Mouse (Mus musculus): ENCODE measurements around the gene Rsph14. TPM values are rescaled to one million over a fixed set of nuclear protein-coding genes. Genes with fewer than 3 reads are reported as not detected.

Gene Rsph14
- total RNA-seq, 2 experiments from 2014 or later: not detected

Other genes with a start within 250 kb of the Rsph14 start
- under 1 TPM; 0.60 to 0.98 TPM for gene Gnaz, start 65.4 kb downstream of the Rsph14 start, total RNA-seq (2021)
- 1 to 10 TPM in 1 of 2 experiments, under 1 TPM in 1; 0.80 to 1.2 TPM for gene Rab36, start 4.5 kb upstream of the Rsph14 start, total RNA-seq (2021)
- 10 to 100 TPM; 11.6 to 12.3 TPM for gene Bcr, start 28.0 kb upstream of the Rsph14 start, total RNA-seq (2021)
- 10 to 100 TPM; 38.3 to 42.9 TPM for gene Specc1l, start 179.5 kb upstream of the Rsph14 start, total RNA-seq (2021)